Mouse (Mus musculus): Measurements from ENCODE around the gene Camkk1. TPM values are rescaled to one million over a fixed set of nuclear protein-coding genes. Genes with fewer than 3 reads are reported as not detected.

Camkk1 gene
- polyA plus RNA-seq, 1 experiment from 2014 or later: 13.3 TPM

GRCm38 (mm10) chr11:73037691-73038090 lies 18.9 kb downstream of the Camkk1 start:
- no peak overlapping the region for H3K4me3 ChIP-seq
- H3K9ac ChIP-seq: no peak overlapping the region
- no peaks in the 10 kb centered on the region for H3K9me3 ChIP-seq (replicated peaks)
- H3K36me3 ChIP-seq: peaks cover 10% of the 10 kb centered on the region; the same call in 1 of the 2 replicates
- no peak for ATAC-seq (ENCODE audit: low FRiP score)
- no peak overlapping the region for H3K27ac ChIP-seq
- H3K27me3 ChIP-seq: no peaks in the 10 kb centered on the region
- 0 out of 2 replicates have a peak, but pooled peaks cover 6% of the 10 kb centered on the region for H3K4me1 ChIP-seq
- WGBS: 84% methylated on average over 3 of the region's 3 CpGs
- H3K4me2 ChIP-seq (replicated peaks): no peak overlapping the region

- no peak overlapping the region for H3K4me2 ChIP-seq (replicated peaks)
- WGBS: 63% methylated on average over 9 of the region's 9 CpGs
- no peak for ATAC-seq (ENCODE audit: low FRiP score)
Measured at GRCm38 (mm10) chr11:73039102-73039799, 20.4 kb downstream of the Camkk1 start.

GRCm38 (mm10) chr11:73044229-73044755 lies 25.5 kb downstream of the Camkk1 start:
- Histone ChIP-seq H3K27ac (no peak overlapping the region), H3K36me3 (peaks cover 3% of the 10 kb centered on the region; the same call in 1 of the 2 replicates), H3K27me3 (no peaks in the 10 kb centered on the region), H3K4me1 (peaks cover 9% of the 10 kb centered on the region), H3K4me2 (replicated peaks) (no peak overlapping the region), H3K9me3 (replicated peaks) (no peaks in the 10 kb centered on the region), H3K4me3 (no peak overlapping the region), H3K9ac (no peak overlapping the region)
- ATAC-seq (ENCODE audit: low FRiP score): no peak
- WGBS: 63% methylated on average over 6 of the region's 6 CpGs

More at GRCm38 (mm10) chr11:73039102-73039799, 20.4 kb downstream of the Camkk1 start:
- H3K9ac ChIP-seq: no peak overlapping the region
- H3K9me3 ChIP-seq (replicated peaks): no peaks in the 10 kb centered on the region
- no peaks in the 10 kb centered on the region for H3K27me3 ChIP-seq
- H3K27ac ChIP-seq: no peak overlapping the region
- H3K4me1 ChIP-seq: 0 out of 2 replicates have a peak, but pooled peaks cover 6% of the 10 kb centered on the region
- no peak overlapping the region for H3K4me3 ChIP-seq
- H3K36me3 ChIP-seq: peaks cover 10% of the 10 kb centered on the region; the same call in 1 of the 2 replicates

- peaks cover 3% of the 10 kb centered on the region; the same call in 1 of the 2 replicates for H3K36me3 ChIP-seq
- no peaks in the 10 kb centered on the region for H3K9me3 ChIP-seq (replicated peaks)
- no peak overlapping the region for H3K27ac ChIP-seq
- WGBS: 73% methylated on average over 4 of the region's 4 CpGs
- no peaks in the 10 kb centered on the region for H3K27me3 ChIP-seq
- no peak for ATAC-seq (ENCODE audit: low FRiP score)
- no peak overlapping the region for H3K4me2 ChIP-seq (replicated peaks)
- no peak overlapping the region for H3K9ac ChIP-seq
- no peak overlapping the region for H3K4me3 ChIP-seq
- H3K4me1 ChIP-seq: peaks cover 13% of the 10 kb centered on the region
Measured at GRCm38 (mm10) chr11:73044789-73045188, 26.0 kb downstream of the Camkk1 start.

GRCm38 (mm10) chr11:73047542-73047996 lies 28.8 kb downstream of the Camkk1 start, which contains the start of gene Ncbp3:
TSS of gene Ncbp3 (plus strand) at chr11:73047783.
- Histone ChIP-seq H3K4me1 (peaks cover 13% of the 10 kb centered on the region), H3K4me2 (replicated peaks) (peak within 1 kb of the TSS; percentile 85), H3K9ac (peak within 1 kb of the TSS; percentile 92), H3K27me3 (no peaks in the 10 kb centered on the region), H3K4me3 (peak within 1 kb of the TSS; percentile 88), H3K27ac (peak within 1 kb of the TSS; percentile 91), H3K9me3 (replicated peaks) (no peaks in the 10 kb centered on the region), H3K36me3 (peaks cover 17% of the 10 kb centered on the region)
- WGBS: 1% methylated on average over 39 of the region's 39 CpGs
- ATAC-seq (ENCODE audit: low FRiP score): peak; percentile 97

- H3K4me2 ChIP-seq (replicated peaks): peak overlapping the region; percentile 85
- no peaks in the 10 kb centered on the region for H3K9me3 ChIP-seq (replicated peaks)
- peak overlapping the region; percentile 91 for H3K27ac ChIP-seq
- peaks cover 13% of the 10 kb centered on the region for H3K4me1 ChIP-seq
- WGBS: 2% methylated on average over 55 of the region's 55 CpGs
- peak overlapping the region; percentile 92 for H3K9ac ChIP-seq
- H3K36me3 ChIP-seq: peaks cover 21% of the 10 kb centered on the region
- H3K27me3 ChIP-seq: no peaks in the 10 kb centered on the region
- H3K4me3 ChIP-seq: peak overlapping the region; percentile 88
- ATAC-seq (ENCODE audit: low FRiP score): peak; percentile 82
Measured at GRCm38 (mm10) chr11:73048030-73048876, 29.4 kb downstream of the Camkk1 start.

GRCm38 (mm10) chr11:73049335-73049734 lies 30.5 kb downstream of the Camkk1 start:
- ATAC-seq (ENCODE audit: low FRiP score): no peak
- H3K27me3 ChIP-seq: no peaks in the 10 kb centered on the region
- H3K27ac ChIP-seq: peak overlapping the region; percentile 57; the same call in 1 of the 2 replicates
- peaks cover 13% of the 10 kb centered on the region for H3K4me1 ChIP-seq
- H3K9ac ChIP-seq: peak overlapping the region; percentile 92
- no peaks in the 10 kb centered on the region for H3K9me3 ChIP-seq (replicated peaks)
- H3K4me2 ChIP-seq (replicated peaks): peak overlapping the region; percentile 85
- 6% methylated on average over 4 of the region's 4 CpGs for WGBS
- peak overlapping the region; percentile 88 for H3K4me3 ChIP-seq
- peaks cover 32% of the 10 kb centered on the region for H3K36me3 ChIP-seq

GRCm38 (mm10) chr11:73052795-73053194 lies 34.0 kb downstream of the Camkk1 start:
- Histone ChIP-seq H3K4me2 (replicated peaks) (no peak overlapping the region), H3K36me3 (peaks cover 62% of the 10 kb centered on the region), H3K4me3 (no peak overlapping the region), H3K9ac (no peak overlapping the region), H3K27me3 (no peaks in the 10 kb centered on the region), H3K27ac (no peak overlapping the region), H3K4me1 (peaks cover 13% of the 10 kb centered on the region), H3K9me3 (replicated peaks) (no peaks in the 10 kb centered on the region)
- 90% methylated on average over 1 of the region's 1 CpGs for WGBS
- no peak for ATAC-seq (ENCODE audit: low FRiP score)

- WGBS: 89% methylated on average over 5 of the region's 5 CpGs
Measured at GRCm38 (mm10) chr11:73057701-73058100, 38.9 kb downstream of the Camkk1 start.

GRCm38 (mm10) chr11:73059630-73060029 lies 40.8 kb downstream of the Camkk1 start:
- Histone ChIP-seq H3K9ac (no peak overlapping the region), H3K27ac (no peak overlapping the region), H3K27me3 (no peaks in the 10 kb centered on the region), H3K4me2 (replicated peaks) (no peak overlapping the region), H3K4me1 (no peaks in the 10 kb centered on the region), H3K9me3 (replicated peaks) (no peaks in the 10 kb centered on the region), H3K4me3 (no peak overlapping the region), H3K36me3 (peaks cover 47% of the 10 kb centered on the region)
- ATAC-seq (ENCODE audit: low FRiP score): no peak
- 88% methylated on average over 3 of the region's 3 CpGs for WGBS

More at GRCm38 (mm10) chr11:73057701-73058100, 38.9 kb downstream of the Camkk1 start:
- H3K4me1 ChIP-seq: no peaks in the 10 kb centered on the region
- peaks cover 59% of the 10 kb centered on the region for H3K36me3 ChIP-seq
- H3K4me2 ChIP-seq (replicated peaks): no peak overlapping the region
- H3K27ac ChIP-seq: no peak overlapping the region
- no peaks in the 10 kb centered on the region for H3K27me3 ChIP-seq
- no peaks in the 10 kb centered on the region for H3K9me3 ChIP-seq (replicated peaks)
- H3K4me3 ChIP-seq: no peak overlapping the region
- no peak for ATAC-seq (ENCODE audit: low FRiP score)
- no peak overlapping the region for H3K9ac ChIP-seq

GRCm38 (mm10) chr11:73061413-73061812 lies 42.6 kb downstream of the Camkk1 start:
- ATAC-seq (ENCODE audit: low FRiP score): no peak
- H3K4me3 ChIP-seq: no peak overlapping the region
- H3K27me3 ChIP-seq: no peaks in the 10 kb centered on the region
- no peak overlapping the region for H3K27ac ChIP-seq
- no peaks in the 10 kb centered on the region for H3K4me1 ChIP-seq
- peaks cover 40% of the 10 kb centered on the region for H3K36me3 ChIP-seq
- 97% methylated on average over 3 of the region's 3 CpGs for WGBS
- H3K9ac ChIP-seq: no peak overlapping the region
- no peak overlapping the region for H3K4me2 ChIP-seq (replicated peaks)
- no peaks in the 10 kb centered on the region for H3K9me3 ChIP-seq (replicated peaks)

GRCm38 (mm10) chr11:73071839-73072238 lies 53.0 kb downstream of the Camkk1 start:
- H3K36me3 ChIP-seq: peaks cover 80% of the 10 kb centered on the region
- WGBS: 92% methylated on average over 3 of the region's 3 CpGs
- H3K4me1 ChIP-seq: no peaks in the 10 kb centered on the region
- H3K9ac ChIP-seq: no peak overlapping the region
- H3K4me2 ChIP-seq (replicated peaks): no peak overlapping the region
- no peak overlapping the region for H3K4me3 ChIP-seq
- H3K27me3 ChIP-seq: no peaks in the 10 kb centered on the region
- ATAC-seq (ENCODE audit: low FRiP score): no peak
- H3K27ac ChIP-seq: no peak overlapping the region
- H3K9me3 ChIP-seq (replicated peaks): no peaks in the 10 kb centered on the region

Measured in hindbrain, embryonic 12.5 days (tissue).